Mouse (Mus musculus) liver, adult 2 months (tissue): ENCODE results near the gene Evl.

Experiments used
- CTCF ChIP-seq: fragments of 200-500 bp; IDR thresholded peaks from 2 replicates; pipeline ENCODE4 v1.5.1; 2011; ENCODE audit warnings: low read depth, low read length, control low read depth
- POLR2A ChIP-seq: fragments of 200-500 bp; IDR thresholded peaks from 2 replicates; pipeline ENCODE4 v1.6.1; 2011; ENCODE audit warnings: low read length, control low read depth; ENCODE audit not compliant: insufficient read depth; ENCODE audit errors: extremely low read depth

DNA sequence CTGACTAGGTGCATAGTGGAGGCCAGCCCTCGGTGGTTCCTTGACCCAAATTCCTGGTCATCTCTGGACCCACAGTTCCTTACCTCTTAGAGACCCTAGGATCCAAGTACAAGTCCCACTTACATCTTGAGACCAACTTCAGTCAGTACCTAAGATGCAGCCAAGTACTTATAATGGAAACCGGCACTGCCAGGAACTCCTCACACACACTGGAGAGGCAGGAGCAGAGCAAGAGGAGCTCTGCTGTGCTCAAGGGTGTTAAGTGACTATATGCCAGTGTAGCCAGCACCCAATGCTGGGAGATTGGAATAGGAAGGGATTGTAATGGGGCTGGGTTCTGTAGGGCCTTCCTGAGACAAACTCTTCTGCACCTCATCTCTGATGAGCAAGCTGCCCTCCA lies 120.4 kb downstream of the Evl start:
- TF ChIP-seq POLR2A (no peak), CTCF (no peak)
